Mouse (Mus musculus) ES-E14 (cell line): ENCODE measurements around the gene Lypd6b.

Source experiments
- CHD2 ChIP-seq: IDR thresholded peaks from 2 replicates; pipeline ENCODE4 v1.6.1; 2014; ENCODE audit warnings: mild to moderate bottlenecking, low read depth, low read length, inconsistent platforms
- HCFC1 ChIP-seq: IDR thresholded peaks from 2 replicates; pipeline ENCODE4 v1.6.1; 2012; ENCODE audit warnings: low read length, inconsistent platforms, borderline replicate concordance; ENCODE audit not compliant: insufficient read depth
- MAFK ChIP-seq: IDR thresholded peaks from 2 replicates; pipeline ENCODE4 v1.6.1; 2014; ENCODE audit warnings: mild to moderate bottlenecking, low read depth, low read length, inconsistent platforms; ENCODE audit not compliant: insufficient read depth
- ZC3H11A ChIP-seq: IDR thresholded peaks from 2 replicates; pipeline ENCODE4 v1.6.1; 2012; ENCODE audit warnings: low read depth, mild to moderate bottlenecking, inconsistent platforms, low read length, borderline replicate concordance
- ZNF384 ChIP-seq: IDR thresholded peaks from 2 replicates; pipeline ENCODE4 v1.6.1; 2012; ENCODE audit warnings: low read depth, low read length, inconsistent platforms

GRCm38 (mm10) chr2:49997216-49997615, 209.7 kb downstream of the Lypd6b start:
- no peak for TF ChIP-seq ZNF384
- TF ChIP-seq CHD2: no peak
- TF ChIP-seq ZC3H11A: no peak
- no peak for TF ChIP-seq HCFC1
- no peak for TF ChIP-seq MAFK
